ENCODE assay signal across 13 mouse cellular contexts in genomic region chr4:108438082-108438840, GRCm38 (mm10). TPM values are rescaled to one million over a fixed set of nuclear protein-coding genes. Genes with fewer than 3 reads are reported as not detected.
DNase-seq lines count a peak whose midpoint lies in the region; ATAC-seq lines count a peak whose summit lies in the region.
"Had no signal": no experiment of that assay in that cellular context is flagged by ENCODE, and none has a peak within 500 bp of the region (broad histone marks: within the 10 kb centered on the region; RNA-seq: fewer than 3 reads in every experiment).

No protein-coding gene starts in this region.

- peak overlapping the region; percentile 21; the same call in 1 of the 2 replicates for H3K27ac ChIP-seq in heart, embryonic 16.5 days (ENCODE audit: low read length)
- H3K27ac ChIP-seq in intestine, embryonic 15.5 days, result no peak overlapping the region
- H3K27ac ChIP-seq in lung, embryonic 16.5 days (ENCODE audit: low read length), result 0 out of 2 replicates have a peak overlapping the region, but pooled peaks have one; percentile 4
- H3K27ac ChIP-seq: forebrain, embryonic 12.5 days; hindbrain, embryonic 10.5 days; neural tube, embryonic 13.5 days had no signal

- H3K9me3 ChIP-seq in heart, embryonic 16.5 days (replicated peaks; ENCODE audit: control insufficient read depth, low read length), result no peaks in the 10 kb centered on the region
- no peaks in the 10 kb centered on the region for H3K9me3 ChIP-seq in intestine, embryonic 15.5 days
- H3K9me3 ChIP-seq in lung, embryonic 16.5 days (ENCODE audit: control insufficient read depth, low read length), result no peaks in the 10 kb centered on the region
- H3K9me3 ChIP-seq: forebrain, embryonic 12.5 days; hindbrain, embryonic 10.5 days; neural tube, embryonic 13.5 days had no signal

- H3K27me3 ChIP-seq in heart, embryonic 16.5 days (ENCODE audit: control insufficient read depth, insufficient read depth, low read length), result no peaks in the 10 kb centered on the region
- H3K27me3 ChIP-seq in intestine, embryonic 15.5 days (replicated peaks), result no peaks in the 10 kb centered on the region
- no peaks in the 10 kb centered on the region for H3K27me3 ChIP-seq in lung, embryonic 16.5 days (ENCODE audit: control insufficient read depth, insufficient read depth, low read depth, low read length)
- H3K27me3 ChIP-seq: forebrain, embryonic 12.5 days; neural tube, embryonic 13.5 days had no signal

- H3K4me2 ChIP-seq in heart, embryonic 16.5 days (ENCODE audit: low read depth, low read length), result peak overlapping the region; percentile 25; the same call in 1 of the 2 replicates
- no peak overlapping the region for H3K4me2 ChIP-seq in intestine, embryonic 15.5 days (replicated peaks)
- no peak overlapping the region for H3K4me2 ChIP-seq in lung, embryonic 16.5 days (ENCODE audit: low read depth, low read length)
- H3K4me2 ChIP-seq: forebrain, embryonic 12.5 days; neural tube, embryonic 13.5 days had no signal

- 46% methylated on average over 6 of the region's 6 CpGs for WGBS in heart, embryonic 16.5 days
- WGBS in intestine, embryonic 15.5 days, result 54% methylated on average over 6 of the region's 6 CpGs
- 36% methylated on average over 6 of the region's 6 CpGs for WGBS in lung, embryonic 16.5 days

- ATAC-seq in heart, embryonic 16.5 days (replicated peaks; ENCODE audit: extremely low read depth, insufficient read depth, low FRiP score), result no peak
- peak; percentile 76 for ATAC-seq in intestine, embryonic 15.5 days
- peak; percentile 85 for ATAC-seq in lung, embryonic 16.5 days (ENCODE audit: low read depth)
- ATAC-seq in CD4-positive, CD25-positive, alpha-beta regulatory T cell, adult 4 months, result no peak

- H3K4me1 ChIP-seq in heart, embryonic 16.5 days (ENCODE audit: control insufficient read depth, insufficient read depth, low read length), result peaks cover 10% of the 10 kb centered on the region
- peaks cover 3% of the 10 kb centered on the region for H3K4me1 ChIP-seq in intestine, embryonic 15.5 days (replicated peaks)
- H3K4me1 ChIP-seq in lung, embryonic 16.5 days (replicated peaks; ENCODE audit: control insufficient read depth, insufficient read depth, low read length), result peaks cover 9% of the 10 kb centered on the region; the same call in 1 of the 2 replicates

- intact Hi-C loops in heart, postnatal 36 days (cut with DNase I), result no loop called here

- no peak for DNase-seq in heart, postnatal 36 days
- DNase-seq in cerebellum, adult 11 months, result peak; percentile 58
- DNase-seq in c-Kit-positive CD71-positive TER-119-positive erythroid progenitor cells, embryonic 14.5 days (ENCODE audit: low spot score), result no peak
- no peak for DNase-seq in ovary, postnatal 14 days (ENCODE audit: low spot score)
- DNase-seq: thymus, postnatal 4 days had no signal

- no peak overlapping the region for H3K4me3 ChIP-seq in heart, embryonic 16.5 days (ENCODE audit: low read length)
- H3K4me3 ChIP-seq in intestine, embryonic 15.5 days (replicated peaks), result no peak overlapping the region
- no peak overlapping the region for H3K4me3 ChIP-seq in lung, embryonic 16.5 days (ENCODE audit: low read length)
- H3K4me3 ChIP-seq: forebrain, embryonic 12.5 days; hindbrain, embryonic 10.5 days; neural tube, embryonic 13.5 days had no signal

- H3K9ac ChIP-seq in heart, embryonic 16.5 days (ENCODE audit: low read length), result no peak overlapping the region
- H3K9ac ChIP-seq in intestine, embryonic 15.5 days, result no peak overlapping the region
- no peak overlapping the region for H3K9ac ChIP-seq in lung, embryonic 16.5 days (ENCODE audit: low read length)
- H3K9ac ChIP-seq: forebrain, embryonic 12.5 days; neural tube, embryonic 13.5 days had no signal

- no peaks in the 10 kb centered on the region for H3K36me3 ChIP-seq in heart, embryonic 16.5 days (ENCODE audit: control insufficient read depth, insufficient read depth)
- H3K36me3 ChIP-seq in intestine, embryonic 15.5 days, result no peaks in the 10 kb centered on the region
- H3K36me3 ChIP-seq in lung, embryonic 16.5 days (ENCODE audit: control insufficient read depth, insufficient read depth, low read length), result no peaks in the 10 kb centered on the region
- H3K36me3 ChIP-seq: forebrain, embryonic 12.5 days; hindbrain, embryonic 10.5 days; neural tube, embryonic 13.5 days had no signal

RNA-seq across cellular contexts. Expression of gene Tut4, which starts 21.0 kb away (rescaled TPM):
- 38.7 and 42.3 TPM in 2 replicates for polyA plus RNA-seq in heart, embryonic 16.5 days (2015; fragmentation: Nextera tagmentation; extraction: Ambion mirVana)
- total RNA-seq in heart, postnatal 36 days (2021), result 10 to 100 TPM; 17.7 to 26.0 TPM
- polyA plus RNA-seq in intestine, embryonic 15.5 days (2015; fragmentation: Nextera tagmentation; extraction: Ambion mirVana), result 45.5 and 49.4 TPM in 2 replicates
- polyA plus RNA-seq in lung, embryonic 16.5 days (2015; fragmentation: Nextera tagmentation; extraction: Ambion mirVana), result 53.9 and 57.7 TPM in 2 replicates
- polyA plus RNA-seq in CD4-positive, CD25-positive, alpha-beta regulatory T cell, adult 4 months (2017; shearing (Covaris generic)), result 10 to 100 TPM; 81.5 to 96.5 TPM

RNA-seq across cellular contexts. Expression of gene Gpx7, which starts 31.5 kb away (rescaled TPM):
- 51.4 and 53.6 TPM in 2 replicates for polyA plus RNA-seq in heart, embryonic 16.5 days (2015; fragmentation: Nextera tagmentation; extraction: Ambion mirVana)
- 1 to 10 TPM; 8.9 to 9.9 TPM for total RNA-seq in heart, postnatal 36 days (2021)
- 37.5 and 42.6 TPM in 2 replicates for polyA plus RNA-seq in intestine, embryonic 15.5 days (2015; fragmentation: Nextera tagmentation; extraction: Ambion mirVana)
- 89.7 and 90.6 TPM in 2 replicates for polyA plus RNA-seq in lung, embryonic 16.5 days (2015; fragmentation: Nextera tagmentation; extraction: Ambion mirVana)
- polyA plus RNA-seq in CD4-positive, CD25-positive, alpha-beta regulatory T cell, adult 4 months (2017; shearing (Covaris generic)), result 1 to 10 TPM; 4.4 to 5.1 TPM

RNA-seq across cellular contexts. Expression of gene Shisal2a, which starts 55.1 kb away (rescaled TPM):
- 1.3 and 1.4 TPM in 2 replicates for polyA plus RNA-seq in heart, embryonic 16.5 days (2015; fragmentation: Nextera tagmentation; extraction: Ambion mirVana)
- total RNA-seq in heart, postnatal 36 days (2021), result not detected
- polyA plus RNA-seq in intestine, embryonic 15.5 days (2015; fragmentation: Nextera tagmentation; extraction: Ambion mirVana), result 1.3 and 1.6 TPM in 2 replicates
- polyA plus RNA-seq in lung, embryonic 16.5 days (2015; fragmentation: Nextera tagmentation; extraction: Ambion mirVana), result 0.55 and 1.2 TPM in 2 replicates
- not detected for polyA plus RNA-seq in CD4-positive, CD25-positive, alpha-beta regulatory T cell, adult 4 months (2017; shearing (Covaris generic))
- polyA plus RNA-seq: spleen, adult 2 months had no signal

Comparison
In these comparisons a context has a peak if more than half of its experiments do, and no peak if none do; other contexts are left out.
1. ATAC-seq: peak in intestine, embryonic 15.5 days (single experiment) and lung, embryonic 16.5 days (single experiment); none in heart, embryonic 16.5 days (single experiment) and CD4-positive, CD25-positive, alpha-beta regulatory T cell, adult 4 months (single experiment).